Mouse (Mus musculus): Measurements from ENCODE around the gene A630089N07Rik. TPM values are rescaled to one million over a fixed set of nuclear protein-coding genes. Genes with fewer than 3 reads are reported as not detected.

A630089N07Rik gene
- polyA plus RNA-seq, 1 experiment from 2014 or later = 12.8 TPM

GRCm38 (mm10) chr16:97977277-97977676, 105.0 kb downstream of the A630089N07Rik start:
- no peak for ATAC-seq
- H3K4me2 ChIP-seq (ENCODE audit: low read length) = no peak overlapping the region
- no peaks in the 10 kb centered on the region for H3K27me3 ChIP-seq (replicated peaks; ENCODE audit: control insufficient read depth, insufficient read depth, low read length)
- H3K9ac ChIP-seq (ENCODE audit: low read depth, low read length) = no peak overlapping the region
- no peaks in the 10 kb centered on the region for H3K4me1 ChIP-seq (ENCODE audit: control insufficient read depth, insufficient read depth, low read depth, low read length)
- H3K27ac ChIP-seq (ENCODE audit: low read depth, low read length) = no peak overlapping the region
- no peaks in the 10 kb centered on the region for H3K36me3 ChIP-seq (ENCODE audit: control insufficient read depth, insufficient read depth, low read length)
- no peak overlapping the region for H3K4me3 ChIP-seq (ENCODE audit: low read length)
- no peaks in the 10 kb centered on the region for H3K9me3 ChIP-seq (ENCODE audit: control insufficient read depth, low read length)
- 84% methylated on average over 1 of the region's 1 CpGs for whole genome bisulfite sequencing

- Histone ChIP-seq H3K36me3 (ENCODE audit: control insufficient read depth, insufficient read depth, low read length) (no peaks in the 10 kb centered on the region), H3K4me3 (ENCODE audit: low read length) (no peak overlapping the region), H3K9me3 (ENCODE audit: control insufficient read depth, low read length) (no peaks in the 10 kb centered on the region), H3K27ac (ENCODE audit: low read depth, low read length) (no peak overlapping the region), H3K9ac (ENCODE audit: low read depth, low read length) (no peak overlapping the region), H3K27me3 (replicated peaks; ENCODE audit: control insufficient read depth, insufficient read depth, low read length) (no peaks in the 10 kb centered on the region), H3K4me1 (ENCODE audit: control insufficient read depth, insufficient read depth, low read depth, low read length) (peaks cover 8% of the 10 kb centered on the region), H3K4me2 (ENCODE audit: low read length) (no peak overlapping the region)
- no peak for ATAC-seq
- 88% methylated on average over 3 of the region's 3 CpGs for WGBS
These were observed 118.2 kb downstream of the A630089N07Rik start for GRCm38 (mm10) chr16:97963956-97964540.

GRCm38 (mm10) chr16:97962151-97962948, 119.9 kb downstream of the A630089N07Rik start, which contains the start of the genes C2cd2 and Zbtb21:
C2cd2 (minus strand) TSS chr16:97962598.
Zbtb21 (minus strand) TSS chr16:97962622.
- under 1% methylated on average over 78 of the region's 78 CpGs for WGBS
- H3K27me3 ChIP-seq (replicated peaks; ENCODE audit: control insufficient read depth, insufficient read depth, low read length) = no peaks in the 10 kb centered on the region
- peak; percentile 98 for ATAC-seq

GRCm38 (mm10) chr16:97961381-97962150, 120.7 kb downstream of the A630089N07Rik start:
- peak; percentile 54 for ATAC-seq
- WGBS = 25% methylated on average over 13 of the region's 36 CpGs
- Histone ChIP-seq H3K27me3 (replicated peaks; ENCODE audit: control insufficient read depth, insufficient read depth, low read length) (no peaks in the 10 kb centered on the region), H3K4me3 (ENCODE audit: low read length) (peak overlapping the region; percentile 92), H3K27ac (ENCODE audit: low read depth, low read length) (peak overlapping the region; percentile 96), H3K9ac (ENCODE audit: low read depth, low read length) (peak overlapping the region; percentile 99), H3K4me1 (ENCODE audit: control insufficient read depth, insufficient read depth, low read depth, low read length) (peaks cover 8% of the 10 kb centered on the region), H3K4me2 (ENCODE audit: low read length) (peak overlapping the region; percentile 92), H3K36me3 (ENCODE audit: control insufficient read depth, insufficient read depth, low read length) (no peaks in the 10 kb centered on the region), H3K9me3 (ENCODE audit: control insufficient read depth, low read length) (no peaks in the 10 kb centered on the region)

More at GRCm38 (mm10) chr16:97962151-97962948, 119.9 kb downstream of the A630089N07Rik start, which contains the start of the genes C2cd2 and Zbtb21:
- Histone ChIP-seq H3K4me3 (ENCODE audit: low read length) (peak within 1 kb of the TSS; percentile 92), H3K4me2 (ENCODE audit: low read length) (peak within 1 kb of the TSS; percentile 92), H3K27ac (ENCODE audit: low read depth, low read length) (peak within 1 kb of the TSS; percentile 96), H3K4me1 (ENCODE audit: control insufficient read depth, insufficient read depth, low read depth, low read length) (peaks cover 8% of the 10 kb centered on the region), H3K36me3 (ENCODE audit: control insufficient read depth, insufficient read depth, low read length) (no peaks in the 10 kb centered on the region), H3K9me3 (ENCODE audit: control insufficient read depth, low read length) (no peaks in the 10 kb centered on the region), H3K9ac (ENCODE audit: low read depth, low read length) (peak within 1 kb of the TSS; percentile 99)

GRCm38 (mm10) chr16:97960348-97960747, 121.9 kb downstream of the A630089N07Rik start:
- WGBS = 89% methylated on average over 3 of the region's 3 CpGs

GRCm38 (mm10) chr16:97958401-97958973, 123.8 kb downstream of the A630089N07Rik start:
- Histone ChIP-seq H3K27ac (ENCODE audit: low read depth, low read length) (no peak overlapping the region), H3K4me1 (ENCODE audit: control insufficient read depth, insufficient read depth, low read depth, low read length) (peaks cover 8% of the 10 kb centered on the region), H3K9ac (ENCODE audit: low read depth, low read length) (no peak overlapping the region), H3K27me3 (replicated peaks; ENCODE audit: control insufficient read depth, insufficient read depth, low read length) (no peaks in the 10 kb centered on the region), H3K9me3 (ENCODE audit: control insufficient read depth, low read length) (no peaks in the 10 kb centered on the region), H3K36me3 (ENCODE audit: control insufficient read depth, insufficient read depth, low read length) (peaks cover 8% of the 10 kb centered on the region; the same call in 1 of the 2 replicates), H3K4me2 (ENCODE audit: low read length) (no peak overlapping the region), H3K4me3 (ENCODE audit: low read length) (no peak overlapping the region)
- ATAC-seq = no peak

More at GRCm38 (mm10) chr16:97960348-97960747, 121.9 kb downstream of the A630089N07Rik start:
- no peak for ATAC-seq
- Histone ChIP-seq H3K27me3 (replicated peaks; ENCODE audit: control insufficient read depth, insufficient read depth, low read length) (no peaks in the 10 kb centered on the region), H3K4me3 (ENCODE audit: low read length) (no peak overlapping the region), H3K4me1 (ENCODE audit: control insufficient read depth, insufficient read depth, low read depth, low read length) (peaks cover 8% of the 10 kb centered on the region), H3K4me2 (ENCODE audit: low read length) (no peak overlapping the region), H3K9me3 (ENCODE audit: control insufficient read depth, low read length) (no peaks in the 10 kb centered on the region), H3K9ac (ENCODE audit: low read depth, low read length) (no peak overlapping the region), H3K27ac (ENCODE audit: low read depth, low read length) (no peak overlapping the region), H3K36me3 (ENCODE audit: control insufficient read depth, insufficient read depth, low read length) (peaks cover 3% of the 10 kb centered on the region; the same call in 1 of the 2 replicates)

- Histone ChIP-seq H3K4me1 (ENCODE audit: control insufficient read depth, insufficient read depth, low read depth, low read length) (peaks cover 8% of the 10 kb centered on the region), H3K27me3 (replicated peaks; ENCODE audit: control insufficient read depth, insufficient read depth, low read length) (no peaks in the 10 kb centered on the region), H3K9ac (ENCODE audit: low read depth, low read length) (no peak overlapping the region), H3K4me2 (ENCODE audit: low read length) (no peak overlapping the region), H3K4me3 (ENCODE audit: low read length) (no peak overlapping the region), H3K27ac (ENCODE audit: low read depth, low read length) (no peak overlapping the region), H3K9me3 (ENCODE audit: control insufficient read depth, low read length) (no peaks in the 10 kb centered on the region), H3K36me3 (ENCODE audit: control insufficient read depth, insufficient read depth, low read length) (peaks cover 16% of the 10 kb centered on the region)
- no peak for ATAC-seq
These were observed 124.6 kb downstream of the A630089N07Rik start for GRCm38 (mm10) chr16:97957626-97958025.

GRCm38 (mm10) chr16:97956011-97956410, 126.2 kb downstream of the A630089N07Rik start:
- WGBS = 86% methylated on average over 2 of the region's 2 CpGs
- H3K4me2 ChIP-seq (ENCODE audit: low read length) = no peak overlapping the region
- no peaks in the 10 kb centered on the region for H3K27me3 ChIP-seq (replicated peaks; ENCODE audit: control insufficient read depth, insufficient read depth, low read length)
- ATAC-seq = no peak
- no peaks in the 10 kb centered on the region for H3K9me3 ChIP-seq (ENCODE audit: control insufficient read depth, low read length)
- no peak overlapping the region for H3K4me3 ChIP-seq (ENCODE audit: low read length)
- H3K36me3 ChIP-seq (ENCODE audit: control insufficient read depth, insufficient read depth, low read length) = peaks cover 29% of the 10 kb centered on the region
- H3K27ac ChIP-seq (ENCODE audit: low read depth, low read length) = no peak overlapping the region
- no peak overlapping the region for H3K9ac ChIP-seq (ENCODE audit: low read depth, low read length)
- H3K4me1 ChIP-seq (ENCODE audit: control insufficient read depth, insufficient read depth, low read depth, low read length) = peaks cover 2% of the 10 kb centered on the region
